ENCODE assay signal across 9 mouse cellular contexts in genomic region chr17:47210441-47211196, GRCm38 (mm10).
"Had no signal": no experiment of that assay in that cellular context is flagged by ENCODE, and none has a peak within 500 bp of the region (broad histone marks: within the 10 kb centered on the region; RNA-seq: fewer than 3 reads in every experiment).

No protein-coding gene starts in this region.

- H3K27me3 ChIP-seq: liver, embryonic 15.5 days; midbrain, embryonic 13.5 days had no signal

- H3K36me3 ChIP-seq: liver, embryonic 15.5 days; midbrain, embryonic 13.5 days had no signal

- DNase-seq: kidney, adult 9 months; kidney, postnatal 36 days; lung, adult 2 months; lung, postnatal 36 days; right cerebral cortex, adult 18-20 months had no signal

- ATAC-seq: lung, postnatal 0 days; midbrain, embryonic 13.5 days had no signal

- H3K9me3 ChIP-seq: limb, embryonic 10.5 days; liver, embryonic 15.5 days; midbrain, embryonic 13.5 days had no signal

- H3K4me3 ChIP-seq: limb, embryonic 10.5 days; liver, embryonic 15.5 days; midbrain, embryonic 13.5 days had no signal

- H3K4me1 ChIP-seq: liver, embryonic 15.5 days had no signal
